Mouse (Mus musculus): ENCODE measurements around the gene Tmem268. TPM values are rescaled to one million over a fixed set of nuclear protein-coding genes. Genes with fewer than 3 reads are reported as not detected.

The Tmem268 gene
- polyA plus RNA-seq (2015; fragmentation: Nextera tagmentation; extraction: Ambion mirVana) = 3.7 and 4.7 TPM in 2 replicates

GRCm38 (mm10) chr4:63558407-63559081, at the start of gene Tmem268:
Tmem268 (plus strand) TSS chr4:63558781.
- Histone ChIP-seq H3K9ac (peak within 1 kb of the TSS; percentile 63), H3K9me3 (no peaks in the 10 kb centered on the region), H3K27ac (no peak within 1 kb of the TSS), H3K4me3 (peak within 1 kb of the TSS; percentile 65), H3K4me1 (peaks cover 17% of the 10 kb centered on the region), H3K4me2 (peak within 1 kb of the TSS; percentile 82), H3K36me3 (replicated peaks) (no peaks in the 10 kb centered on the region), H3K27me3 (replicated peaks) (no peaks in the 10 kb centered on the region)
- peak; percentile 80 for ATAC-seq (replicated peaks)
- WGBS = under 1% methylated on average over 78 of the region's 81 CpGs

- no peaks in the 10 kb centered on the region for H3K27me3 ChIP-seq (replicated peaks)
- no peak for ATAC-seq (replicated peaks)
- no peak overlapping the region for H3K27ac ChIP-seq
- H3K9me3 ChIP-seq = no peaks in the 10 kb centered on the region
- H3K4me1 ChIP-seq = no peaks in the 10 kb centered on the region
- H3K36me3 ChIP-seq (replicated peaks) = no peaks in the 10 kb centered on the region
- H3K4me2 ChIP-seq = no peak overlapping the region
- H3K9ac ChIP-seq = no peak overlapping the region
- WGBS = 90% methylated on average over 2 of the region's 2 CpGs
- no peak overlapping the region for H3K4me3 ChIP-seq
These were observed 45.7 kb upstream of the Tmem268 start for GRCm38 (mm10) chr4:63512921-63513320.

GRCm38 (mm10) chr4:63514454-63514984, 44.1 kb upstream of the Tmem268 start:
- Histone ChIP-seq H3K9me3 (no peaks in the 10 kb centered on the region), H3K4me3 (no peak overlapping the region), H3K4me2 (no peak overlapping the region), H3K27ac (no peak overlapping the region), H3K9ac (no peak overlapping the region), H3K27me3 (replicated peaks) (no peaks in the 10 kb centered on the region), H3K36me3 (replicated peaks) (no peaks in the 10 kb centered on the region), H3K4me1 (no peaks in the 10 kb centered on the region)
- no peak for ATAC-seq (replicated peaks)
- WGBS = 67% methylated on average over 4 of the region's 4 CpGs

GRCm38 (mm10) chr4:63515021-63515420, 43.6 kb upstream of the Tmem268 start:
- no peaks in the 10 kb centered on the region for H3K4me1 ChIP-seq
- no peaks in the 10 kb centered on the region for H3K9me3 ChIP-seq
- no peak overlapping the region for H3K9ac ChIP-seq
- WGBS = 86% methylated on average over 5 of the region's 5 CpGs
- H3K36me3 ChIP-seq (replicated peaks) = no peaks in the 10 kb centered on the region
- no peak overlapping the region for H3K27ac ChIP-seq
- no peak overlapping the region for H3K4me2 ChIP-seq
- H3K27me3 ChIP-seq (replicated peaks) = no peaks in the 10 kb centered on the region
- H3K4me3 ChIP-seq = no peak overlapping the region
- ATAC-seq (replicated peaks) = no peak

- H3K27ac ChIP-seq = no peak overlapping the region
- ATAC-seq (replicated peaks) = no peak
- no peaks in the 10 kb centered on the region for H3K36me3 ChIP-seq (replicated peaks)
- H3K9me3 ChIP-seq = no peaks in the 10 kb centered on the region
- no peak overlapping the region for H3K4me2 ChIP-seq
- no peak overlapping the region for H3K9ac ChIP-seq
- WGBS = 89% methylated on average over 2 of the region's 2 CpGs
- H3K27me3 ChIP-seq (replicated peaks) = no peaks in the 10 kb centered on the region
- no peaks in the 10 kb centered on the region for H3K4me1 ChIP-seq
- no peak overlapping the region for H3K4me3 ChIP-seq
These were observed 36.7 kb upstream of the Tmem268 start for GRCm38 (mm10) chr4:63521813-63522419.

GRCm38 (mm10) chr4:63525514-63525913, 33.1 kb upstream of the Tmem268 start:
- H3K27ac ChIP-seq = no peak overlapping the region
- ATAC-seq (replicated peaks) = no peak; the same call in 1 of the 2 replicates
- H3K36me3 ChIP-seq (replicated peaks) = no peaks in the 10 kb centered on the region
- H3K9me3 ChIP-seq = no peaks in the 10 kb centered on the region
- no peak overlapping the region for H3K4me2 ChIP-seq
- no peak overlapping the region for H3K4me3 ChIP-seq
- 71% methylated on average over 8 of the region's 8 CpGs for WGBS
- H3K4me1 ChIP-seq = no peaks in the 10 kb centered on the region
- H3K9ac ChIP-seq = no peak overlapping the region
- no peaks in the 10 kb centered on the region for H3K27me3 ChIP-seq (replicated peaks)

- Histone ChIP-seq H3K36me3 (replicated peaks) (no peaks in the 10 kb centered on the region), H3K27ac (no peak overlapping the region)
- ATAC-seq (replicated peaks) = 0 out of 2 replicates have a peak, but pooled peaks have one; percentile 24
These were observed 29.6 kb upstream of the Tmem268 start for GRCm38 (mm10) chr4:63528946-63529345.

GRCm38 (mm10) chr4:63530409-63530808, 28.2 kb upstream of the Tmem268 start:
- H3K9me3 ChIP-seq = no peaks in the 10 kb centered on the region
- no peak overlapping the region for H3K4me3 ChIP-seq
- H3K27me3 ChIP-seq (replicated peaks) = no peaks in the 10 kb centered on the region
- 84% methylated on average over 7 of the region's 7 CpGs for WGBS
- no peaks in the 10 kb centered on the region for H3K4me1 ChIP-seq
- no peak for ATAC-seq (replicated peaks)
- no peak overlapping the region for H3K9ac ChIP-seq
- no peak overlapping the region for H3K27ac ChIP-seq
- H3K4me2 ChIP-seq = no peak overlapping the region
- H3K36me3 ChIP-seq (replicated peaks) = no peaks in the 10 kb centered on the region

More at GRCm38 (mm10) chr4:63528946-63529345, 29.6 kb upstream of the Tmem268 start:
- Histone ChIP-seq H3K4me3 (no peak overlapping the region), H3K27me3 (replicated peaks) (no peaks in the 10 kb centered on the region), H3K4me1 (no peaks in the 10 kb centered on the region), H3K9me3 (no peaks in the 10 kb centered on the region), H3K4me2 (no peak overlapping the region), H3K9ac (no peak overlapping the region)
- WGBS = 72% methylated on average over 6 of the region's 6 CpGs

- no peaks in the 10 kb centered on the region for H3K36me3 ChIP-seq (replicated peaks)
- no peak overlapping the region for H3K9ac ChIP-seq
- WGBS = 62% methylated on average over 4 of the region's 4 CpGs
- H3K4me1 ChIP-seq = peaks cover 7% of the 10 kb centered on the region; the same call in 1 of the 2 replicates
- H3K9me3 ChIP-seq = no peaks in the 10 kb centered on the region
- no peaks in the 10 kb centered on the region for H3K27me3 ChIP-seq (replicated peaks)
- H3K4me2 ChIP-seq = no peak overlapping the region
- H3K27ac ChIP-seq = 0 out of 2 replicates have a peak overlapping the region, but pooled peaks have one; percentile 40
- peak; percentile 69; the same call in 1 of the 2 replicates for ATAC-seq (replicated peaks)
- no peak overlapping the region for H3K4me3 ChIP-seq
These were observed 21.0 kb upstream of the Tmem268 start for GRCm38 (mm10) chr4:63537602-63538001.

GRCm38 (mm10) chr4:63542209-63542608, 16.4 kb upstream of the Tmem268 start:
- Histone ChIP-seq H3K36me3 (replicated peaks) (no peaks in the 10 kb centered on the region), H3K9me3 (no peaks in the 10 kb centered on the region), H3K4me1 (peaks cover 31% of the 10 kb centered on the region), H3K4me2 (no peak overlapping the region), H3K9ac (no peak overlapping the region), H3K4me3 (no peak overlapping the region), H3K27ac (no peak overlapping the region), H3K27me3 (replicated peaks) (no peaks in the 10 kb centered on the region)
- no peak for ATAC-seq (replicated peaks)
- 77% methylated on average over 2 of the region's 2 CpGs for WGBS

- peak; percentile 79 for ATAC-seq (replicated peaks)
- Histone ChIP-seq H3K27ac (peak overlapping the region; percentile 87), H3K4me1 (peaks cover 30% of the 10 kb centered on the region), H3K27me3 (replicated peaks) (no peaks in the 10 kb centered on the region), H3K36me3 (replicated peaks) (peaks cover 5% of the 10 kb centered on the region), H3K4me2 (peak overlapping the region; percentile 70), H3K9me3 (no peaks in the 10 kb centered on the region), H3K9ac (no peak overlapping the region), H3K4me3 (peak overlapping the region; percentile 88)
- WGBS = 61% methylated on average over 10 of the region's 10 CpGs
These were observed 14.7 kb upstream of the Tmem268 start for GRCm38 (mm10) chr4:63543746-63544493.

Measured in midbrain, embryonic 15.5 days (tissue).